Mouse (Mus musculus) megakaryocyte, embryonic 14.5 days (primary cell): ENCODE measurements around the gene Ptcra.

Experiments
- FLI1 ChIP-seq: IDR thresholded peaks from 2 replicates; pipeline ENCODE4 v1.6.1; 2012; ENCODE audit warnings: low read length, inconsistent platforms, mixed read lengths
- GATA1 ChIP-seq: IDR thresholded peaks from 3 replicates; pipeline ENCODE4 v1.6.1; 2012; ENCODE audit warnings: mixed read lengths, low read length, inconsistent platforms, borderline replicate concordance

DNA sequence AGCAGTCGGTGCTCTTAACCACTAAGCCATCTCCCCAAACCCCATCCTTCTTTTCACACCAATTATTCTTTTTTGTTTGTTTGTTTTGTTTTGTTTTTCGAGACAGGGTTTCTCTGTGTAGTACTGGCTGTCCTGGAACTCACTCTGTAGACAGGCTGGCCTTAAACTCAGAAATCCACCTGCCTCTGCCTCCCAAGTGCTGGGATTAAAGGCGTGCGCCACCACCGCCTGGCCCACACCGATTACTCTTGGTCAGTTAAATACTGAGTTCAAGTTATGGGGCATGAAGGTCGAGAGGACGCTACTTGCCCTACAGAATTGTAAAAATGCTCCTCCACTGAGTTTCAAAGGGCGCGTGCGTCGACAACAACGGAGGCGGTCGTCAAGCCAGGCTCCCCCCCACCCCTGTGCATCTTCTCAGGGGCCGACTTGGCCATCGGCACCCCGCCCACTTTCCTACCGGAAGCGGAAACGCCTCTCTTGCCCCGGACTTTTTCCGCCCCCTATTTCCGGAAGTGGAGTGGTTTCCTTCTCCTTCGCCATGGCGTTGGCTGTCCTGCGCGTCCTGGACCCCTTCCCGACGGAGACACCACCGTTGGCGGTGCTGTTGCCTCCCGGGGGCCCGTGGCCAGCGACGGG is 52.4 kb downstream of the Ptcra start, which contains the start of gene Pex6:
- TF ChIP-seq GATA1 (no peak), FLI1 (peak; percentile 94)
